Mouse (Mus musculus) embryonic facial prominence, embryonic 15.5 days (tissue): ENCODE data around the gene N4bp1. TPM values are rescaled to one million over a fixed set of nuclear protein-coding genes. Genes with fewer than 3 reads are reported as not detected.
A peak's percentile ranks its signal among the peaks of the same experiment; 100 is the strongest.

ENCODE experiments used
- ATAC-seq: fragments of 200-750 bp; cut with Nextera tagmentation; 2 replicates; pipeline ENCODE4 v1.8.0; 2017; ENCODE audit warnings: low read depth, moderate TSS enrichment; ENCODE audit not compliant: insufficient number of reproducible peaks, low FRiP score, low TSS enrichment
- H3K27ac ChIP-seq: fragments of 300-500 bp; sonication (generic); replicated peaks from 2 replicates; pipeline ENCODE4 v1.5.1; 2015; ENCODE audit warnings: mild to moderate bottlenecking, inconsistent platforms
- H3K27me3 ChIP-seq: fragments of 300-500 bp; sonication (generic); 2 replicates; pipeline ENCODE4 v1.6.1; 2015; ENCODE audit warnings: inconsistent platforms
- H3K36me3 ChIP-seq: fragments of 300-500 bp; sonication (generic); 2 replicates; pipeline ENCODE4 v1.6.1; 2015; ENCODE audit warnings: mild to moderate bottlenecking, inconsistent platforms
- H3K4me1 ChIP-seq: fragments of 300-500 bp; sonication (generic); 2 replicates; pipeline ENCODE4 v1.6.1; 2015; ENCODE audit warnings: inconsistent platforms
- H3K4me2 ChIP-seq: fragments of 300-500 bp; sonication (generic); replicated peaks from 2 replicates; pipeline ENCODE4 v1.6.1; 2015; ENCODE audit warnings: mild to moderate bottlenecking, inconsistent platforms
- H3K4me3 ChIP-seq: fragments of 300-500 bp; sonication (generic); replicated peaks from 2 replicates; pipeline ENCODE4 v1.5.1; 2015; ENCODE audit warnings: mild to moderate bottlenecking, inconsistent platforms
- H3K9ac ChIP-seq: fragments of 300-500 bp; sonication (generic); 2 replicates; pipeline ENCODE4 v1.6.1; 2015; ENCODE audit warnings: inconsistent platforms
- H3K9me3 ChIP-seq: fragments of 300-500 bp; sonication (generic); replicated peaks from 2 replicates; pipeline ENCODE4 v1.6.1; 2016; ENCODE audit warnings: inconsistent platforms
- WGBS: fragments of 180-500 bp; shearing (Covaris S2); methylation state at CpG from one replicate; pipeline ENCODE4 v1.1.7; 2015; 5-methylcytosine and 5-hydroxymethylcytosine counted together
- polyA plus RNA-seq: library from polyadenylated mRNA; unstranded; fragments of >200 nt; fragmentation: Nextera tagmentation; extraction: Ambion mirVana; gene quantifications from 2 replicates; pipeline ENCODE4 v1.2.1, GENCODE M21; 2015

Gene N4bp1
- polyA plus RNA-seq, 1 experiment from 2014 or later: 9.7 TPM

DNA sequence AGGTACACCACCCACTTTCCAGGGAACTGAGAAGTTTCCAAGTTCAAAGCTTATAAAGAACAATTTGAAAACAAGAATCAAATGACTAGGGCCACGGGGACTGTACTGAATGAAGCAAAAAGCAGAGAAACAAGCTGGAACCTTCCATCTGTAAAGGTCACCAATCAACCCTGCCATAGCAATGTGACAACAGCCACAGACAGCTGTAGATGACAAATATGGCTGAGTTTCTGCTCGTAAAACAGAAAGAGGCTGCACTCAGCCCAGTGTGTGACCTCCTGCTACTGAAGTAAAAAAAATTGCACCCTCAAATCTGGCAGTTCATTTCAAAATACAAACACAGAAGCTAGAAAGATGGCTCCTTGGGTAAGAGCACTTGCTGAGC lies 31.1 kb downstream of the N4bp1 start:
- Histone ChIP-seq H3K27ac (no peak overlapping the region), H3K27me3 (no peaks in the 10 kb centered on the region), H3K4me2 (no peak overlapping the region), H3K4me3 (no peak overlapping the region), H3K9me3 (no peaks in the 10 kb centered on the region), H3K36me3 (0 out of 2 replicates have a peak, but pooled peaks cover 21% of the 10 kb centered on the region), H3K9ac (no peak overlapping the region), H3K4me1 (peaks cover 25% of the 10 kb centered on the region; the same call in 1 of the 2 replicates)
- ATAC-seq: no peak
- WGBS: 73% methylated on average over 2 of the region's 2 CpGs

GRCm38 (mm10) chr8:86853266-86853988 lies 31.6 kb downstream of the N4bp1 start:
- Histone ChIP-seq H3K9me3 (no peaks in the 10 kb centered on the region), H3K36me3 (0 out of 2 replicates have a peak, but pooled peaks cover 21% of the 10 kb centered on the region), H3K4me3 (no peak overlapping the region), H3K27ac (no peak overlapping the region), H3K4me1 (peaks cover 25% of the 10 kb centered on the region; the same call in 1 of the 2 replicates), H3K27me3 (no peaks in the 10 kb centered on the region), H3K9ac (no peak overlapping the region), H3K4me2 (no peak overlapping the region)
- WGBS: 81% methylated on average over 8 of the region's 8 CpGs
- ATAC-seq: no peak

- 89% methylated on average over 3 of the region's 3 CpGs for WGBS
- Histone ChIP-seq H3K4me2 (no peak overlapping the region), H3K9ac (no peak overlapping the region), H3K27me3 (no peaks in the 10 kb centered on the region), H3K36me3 (peaks cover 29% of the 10 kb centered on the region; the same call in 1 of the 2 replicates), H3K27ac (no peak overlapping the region), H3K4me3 (no peak overlapping the region), H3K9me3 (no peaks in the 10 kb centered on the region), H3K4me1 (peaks cover 21% of the 10 kb centered on the region; the same call in 1 of the 2 replicates)
- no peak for ATAC-seq
Measured at GRCm38 (mm10) chr8:86852491-86852890, 32.6 kb downstream of the N4bp1 start.

- ATAC-seq: no peak
- no peak overlapping the region for H3K27ac ChIP-seq
- H3K4me1 ChIP-seq: 0 out of 2 replicates have a peak, but pooled peaks cover 5% of the 10 kb centered on the region
- H3K4me2 ChIP-seq: no peak overlapping the region
- no peak overlapping the region for H3K9ac ChIP-seq
- H3K9me3 ChIP-seq: no peaks in the 10 kb centered on the region
- peaks cover 52% of the 10 kb centered on the region; the same call in 1 of the 2 replicates for H3K36me3 ChIP-seq
- H3K27me3 ChIP-seq: no peaks in the 10 kb centered on the region
- no peak overlapping the region for H3K4me3 ChIP-seq
- WGBS: 78% methylated on average over 5 of the region's 5 CpGs
Measured at GRCm38 (mm10) chr8:86848876-86849275, 36.2 kb downstream of the N4bp1 start.

DNA sequence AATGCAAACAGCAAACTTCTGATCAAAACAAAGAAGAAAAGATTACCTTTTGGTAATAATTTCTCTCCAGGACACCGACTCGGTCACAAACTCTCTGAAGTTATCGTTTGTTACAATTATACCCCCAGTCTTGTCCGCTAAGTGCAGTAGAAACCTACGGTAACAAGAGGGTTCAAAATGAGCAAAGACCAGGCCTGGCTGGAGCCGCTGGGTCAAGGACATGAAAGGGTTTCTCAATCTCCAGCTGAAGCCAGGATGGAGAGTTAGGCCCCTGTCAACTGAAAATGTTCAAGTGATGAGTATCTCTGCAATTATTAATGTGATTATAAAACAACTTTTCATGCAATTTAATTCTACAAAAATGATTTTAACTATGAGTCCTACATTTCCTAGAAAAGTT lies 36.7 kb downstream of the N4bp1 start:
- H3K4me2 ChIP-seq: no peak overlapping the region
- no peak for ATAC-seq
- H3K27ac ChIP-seq: 0 out of 2 replicates have a peak overlapping the region, but pooled peaks have one; percentile 2
- H3K9ac ChIP-seq: no peak overlapping the region
- H3K27me3 ChIP-seq: no peaks in the 10 kb centered on the region
- H3K9me3 ChIP-seq: no peaks in the 10 kb centered on the region
- WGBS: 85% methylated on average over 6 of the region's 6 CpGs
- peaks cover 56% of the 10 kb centered on the region for H3K36me3 ChIP-seq
- no peak overlapping the region for H3K4me3 ChIP-seq
- H3K4me1 ChIP-seq: 0 out of 2 replicates have a peak, but pooled peaks cover 5% of the 10 kb centered on the region

DNA sequence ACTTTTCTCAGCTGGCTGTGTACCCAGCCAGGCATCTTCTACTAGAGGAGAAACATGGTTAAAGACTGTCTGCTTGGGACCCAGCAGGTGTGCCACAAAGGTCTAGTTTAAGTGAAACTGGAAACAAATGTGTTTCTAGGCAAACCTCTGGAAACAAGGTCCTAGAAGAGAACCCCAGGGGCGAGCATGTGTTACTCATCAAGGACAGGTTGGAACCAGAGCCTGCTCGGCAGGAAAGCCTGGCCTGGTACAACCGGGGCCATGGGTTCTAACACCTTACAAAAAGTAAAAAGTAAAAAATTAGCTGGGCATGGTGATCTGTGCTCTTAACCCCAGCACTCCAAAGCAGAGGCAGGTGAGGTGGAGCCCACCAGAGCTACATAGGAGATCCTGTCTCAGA lies 38.0 kb downstream of the N4bp1 start:
- Histone ChIP-seq H3K4me2 (no peak overlapping the region), H3K27ac (no peak overlapping the region), H3K4me3 (no peak overlapping the region), H3K9me3 (no peaks in the 10 kb centered on the region), H3K36me3 (peaks cover 54% of the 10 kb centered on the region), H3K9ac (no peak overlapping the region), H3K27me3 (no peaks in the 10 kb centered on the region), H3K4me1 (0 out of 2 replicates have a peak, but pooled peaks cover 3% of the 10 kb centered on the region)
- WGBS: 37% methylated on average over 3 of the region's 3 CpGs
- ATAC-seq: no peak

DNA sequence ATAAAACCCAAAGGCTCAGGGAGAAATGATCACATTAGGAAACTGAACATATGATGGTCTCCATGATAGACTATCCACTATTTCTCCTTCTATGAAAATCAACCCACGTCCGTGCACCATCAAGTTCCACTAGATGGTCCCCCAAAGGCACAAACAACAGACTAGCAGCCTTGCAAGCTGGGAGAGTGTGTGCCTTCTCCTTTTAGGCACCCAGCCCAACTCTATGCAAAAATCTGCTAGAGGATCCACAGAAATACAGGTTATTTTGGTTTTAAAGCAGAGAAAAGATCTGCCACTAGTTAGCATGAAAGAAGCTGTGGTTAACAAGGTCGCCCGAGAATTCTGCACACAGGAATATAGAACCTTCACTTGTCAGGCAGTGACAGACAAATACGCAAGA lies 39.2 kb downstream of the N4bp1 start:
- 89% methylated on average over 5 of the region's 5 CpGs for WGBS
- Histone ChIP-seq H3K9me3 (no peaks in the 10 kb centered on the region), H3K9ac (no peak overlapping the region), H3K27me3 (no peaks in the 10 kb centered on the region), H3K4me3 (no peak overlapping the region), H3K4me1 (no peaks in the 10 kb centered on the region), H3K4me2 (no peak overlapping the region), H3K27ac (no peak overlapping the region), H3K36me3 (peaks cover 63% of the 10 kb centered on the region)
- ATAC-seq: no peak

DNA sequence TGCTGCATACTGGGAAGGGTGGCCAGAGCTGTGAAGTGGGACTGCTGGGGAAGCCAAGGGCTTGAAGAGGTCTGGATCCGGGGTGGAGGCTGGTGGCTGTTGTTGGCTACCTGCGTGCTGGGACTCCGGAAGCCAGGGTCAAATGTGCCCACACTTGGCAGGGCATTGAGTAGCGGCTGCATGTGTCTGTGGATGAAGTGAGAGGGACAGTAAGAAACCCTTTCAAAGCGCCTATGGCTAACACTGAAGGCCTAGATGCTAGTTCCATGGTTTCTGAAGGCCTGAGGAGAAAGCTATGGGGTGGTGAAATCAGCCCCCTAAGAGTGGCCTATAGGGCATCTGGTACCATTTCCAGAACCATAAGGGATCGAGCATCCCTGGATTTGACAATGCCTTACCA lies 40.2 kb downstream of the N4bp1 start:
- 96% methylated on average over 6 of the region's 6 CpGs for WGBS
- no peak for ATAC-seq

DNA sequence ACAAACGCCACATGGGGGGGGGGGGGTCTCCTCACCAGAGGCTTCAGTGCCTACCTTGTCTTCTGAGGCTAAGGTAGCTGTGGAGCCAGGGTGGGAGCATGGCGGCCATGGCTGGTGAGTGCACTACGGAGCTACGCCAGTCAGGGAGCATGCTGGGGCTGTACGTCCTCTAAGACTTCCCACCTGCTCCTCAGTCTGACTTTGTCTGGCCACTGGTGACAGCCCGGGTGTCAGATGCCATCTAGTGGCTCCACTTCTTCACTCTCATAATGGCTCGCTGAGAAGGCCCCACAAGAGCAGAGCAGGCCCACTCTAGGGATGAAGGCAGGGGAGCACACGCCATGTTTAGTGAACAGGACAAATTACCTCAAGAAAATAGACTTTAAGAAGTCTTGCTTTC lies 41.2 kb downstream of the N4bp1 start:
- no peaks in the 10 kb centered on the region for H3K9me3 ChIP-seq
- no peaks in the 10 kb centered on the region for H3K4me1 ChIP-seq
- H3K27me3 ChIP-seq: no peaks in the 10 kb centered on the region
- peaks cover 69% of the 10 kb centered on the region for H3K36me3 ChIP-seq
- H3K27ac ChIP-seq: no peak overlapping the region
- H3K4me3 ChIP-seq: no peak overlapping the region
- no peak overlapping the region for H3K4me2 ChIP-seq
- no peak overlapping the region for H3K9ac ChIP-seq
- ATAC-seq: no peak
- WGBS: 64% methylated on average over 8 of the region's 8 CpGs

More for the DNA sequence above, 40.2 kb downstream of the N4bp1 start:
- Histone ChIP-seq H3K4me2 (no peak overlapping the region), H3K27ac (no peak overlapping the region), H3K9ac (no peak overlapping the region), H3K36me3 (peaks cover 64% of the 10 kb centered on the region), H3K4me1 (no peaks in the 10 kb centered on the region), H3K27me3 (no peaks in the 10 kb centered on the region), H3K9me3 (no peaks in the 10 kb centered on the region), H3K4me3 (no peak overlapping the region)

- no peaks in the 10 kb centered on the region for H3K9me3 ChIP-seq
- no peak overlapping the region for H3K4me3 ChIP-seq
- no peak for ATAC-seq
- WGBS: 93% methylated on average over 8 of the region's 8 CpGs
- peaks cover 60% of the 10 kb centered on the region for H3K36me3 ChIP-seq
- H3K4me2 ChIP-seq: no peak overlapping the region
- no peaks in the 10 kb centered on the region for H3K4me1 ChIP-seq
- no peak overlapping the region for H3K9ac ChIP-seq
- H3K27ac ChIP-seq: no peak overlapping the region
- no peaks in the 10 kb centered on the region for H3K27me3 ChIP-seq
Measured at GRCm38 (mm10) chr8:86841556-86842309, 43.3 kb downstream of the N4bp1 start.

DNA sequence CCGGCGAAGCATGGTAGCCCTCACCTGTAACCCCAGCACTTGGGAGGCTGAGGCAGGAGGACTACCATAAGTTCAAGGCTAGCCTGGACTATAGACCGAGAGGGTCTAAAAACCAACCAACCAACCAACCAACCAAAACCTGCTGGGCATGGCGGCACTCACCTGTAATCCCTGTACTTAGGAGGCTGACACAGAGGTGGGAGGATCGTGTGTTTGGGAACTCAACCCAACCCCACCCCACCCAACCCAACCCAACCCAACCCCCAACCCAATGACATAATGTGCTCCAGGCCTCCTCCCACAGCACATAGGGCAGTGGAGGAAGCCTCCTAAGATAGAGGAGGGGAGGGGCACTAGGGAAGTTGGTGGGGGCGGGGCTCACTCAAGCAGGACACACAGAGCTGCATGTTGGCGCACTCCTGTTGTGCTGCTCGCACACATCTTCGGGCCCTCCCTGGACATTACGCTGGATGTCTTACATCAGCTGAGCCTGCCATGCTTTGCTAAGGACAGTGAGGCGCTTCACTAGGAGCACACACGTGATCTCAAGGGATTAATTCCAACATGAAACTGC lies 44.9 kb downstream of the N4bp1 start:
- no peak for ATAC-seq
- H3K4me2 ChIP-seq: no peak overlapping the region
- no peak overlapping the region for H3K27ac ChIP-seq
- H3K4me3 ChIP-seq: no peak overlapping the region
- H3K4me1 ChIP-seq: no peaks in the 10 kb centered on the region
- no peaks in the 10 kb centered on the region for H3K27me3 ChIP-seq
- H3K9me3 ChIP-seq: no peaks in the 10 kb centered on the region
- H3K36me3 ChIP-seq: peaks cover 54% of the 10 kb centered on the region
- WGBS: 92% methylated on average over 12 of the region's 12 CpGs
- no peak overlapping the region for H3K9ac ChIP-seq
